Mouse (Mus musculus): ENCODE measurements around the gene Rbfox1.

Rbfox1 gene

DNA sequence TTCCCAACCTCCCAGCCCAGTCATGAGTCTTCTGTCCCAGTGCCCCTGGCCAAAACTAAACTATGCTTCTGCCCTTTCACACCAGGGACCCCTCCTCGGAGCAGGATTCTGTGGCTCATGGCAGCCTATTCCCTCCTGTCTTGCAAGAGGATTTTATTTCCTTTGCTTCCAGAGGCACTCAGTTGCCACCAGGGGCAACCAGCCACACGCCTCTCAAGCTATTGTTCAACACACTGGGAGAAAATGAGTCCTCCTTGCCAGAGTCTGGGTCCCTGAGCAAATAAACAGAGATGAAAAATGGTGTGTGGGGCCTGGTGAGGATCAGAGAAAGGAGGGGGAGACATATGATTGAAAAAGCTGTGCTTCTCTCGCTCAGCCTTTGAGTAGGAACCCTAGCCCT is 327.8 kb downstream of the Rbfox1 start:
- DNase-seq (ENCODE audit: low read depth, low spot score) = no peak

DNA sequence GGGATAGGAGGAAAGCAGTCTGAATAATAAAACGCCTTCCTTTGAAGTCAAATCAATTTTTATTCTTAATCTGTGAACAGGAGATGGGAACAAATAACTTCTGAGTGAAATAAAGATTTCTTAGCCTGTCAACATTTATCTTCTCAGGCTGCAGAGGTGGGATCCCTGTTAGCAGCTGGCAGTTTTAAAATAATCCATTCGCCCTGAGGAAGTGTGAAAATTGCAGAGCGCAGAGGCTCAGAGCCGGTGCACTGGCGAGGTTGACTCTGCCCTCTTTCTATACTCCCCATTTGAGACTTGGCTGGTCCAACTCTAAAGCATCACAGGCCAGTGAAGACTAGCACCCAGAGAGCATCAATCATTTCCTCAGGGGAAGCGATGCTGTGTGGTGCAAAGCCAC is 342.3 kb downstream of the Rbfox1 start:
- DNase-seq (ENCODE audit: low read depth, low spot score) = no peak

DNA sequence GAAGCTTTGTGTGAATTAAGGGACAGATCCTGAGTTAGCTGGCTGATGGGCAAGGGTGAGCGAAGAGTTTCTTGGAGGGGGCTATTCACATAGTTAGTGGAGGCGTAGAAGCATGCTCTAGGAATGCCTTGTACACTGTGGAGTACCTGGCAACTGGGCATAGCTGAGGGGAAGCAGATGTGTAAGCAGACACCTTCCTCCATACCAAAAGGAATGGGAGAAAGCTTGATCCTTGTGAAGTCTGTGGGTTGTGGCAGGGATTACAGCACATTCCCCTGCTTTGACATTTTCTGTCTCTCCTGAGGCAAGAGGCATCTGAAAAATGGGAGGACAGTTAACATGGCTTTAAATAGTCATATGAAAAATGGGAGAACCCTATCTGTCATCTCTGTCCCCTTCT is 347.8 kb downstream of the Rbfox1 start:
- no peak for DNase-seq (ENCODE audit: low read depth, low spot score)

GRCm38 (mm10) chr16:6241393-6241792 is 356.2 kb downstream of the Rbfox1 start:
- no peak for DNase-seq (ENCODE audit: low read depth, low spot score)

GRCm38 (mm10) chr16:6242468-6242867 is 357.3 kb downstream of the Rbfox1 start:
- DNase-seq (ENCODE audit: low read depth, low spot score) = no peak

DNA sequence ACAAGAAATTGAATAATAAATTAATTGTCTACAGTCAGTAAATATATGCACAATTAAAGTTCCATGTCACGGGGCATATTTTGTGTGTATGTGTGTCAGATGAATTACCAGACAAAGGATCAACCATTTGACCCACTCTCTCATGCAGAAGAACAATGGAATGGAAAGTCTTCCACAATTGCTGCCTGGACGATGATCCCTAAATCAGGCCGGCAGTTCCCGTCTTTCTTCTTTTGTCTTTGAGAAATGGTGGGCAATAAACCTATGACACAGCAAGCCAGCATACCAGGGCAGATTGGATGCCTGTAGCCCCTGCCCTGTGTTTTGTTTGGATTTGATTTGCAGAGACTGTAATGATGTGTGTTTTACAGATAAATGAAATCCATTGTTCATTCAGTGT is 362.4 kb downstream of the Rbfox1 start:
- no peak for DNase-seq (ENCODE audit: low read depth, low spot score)

DNA sequence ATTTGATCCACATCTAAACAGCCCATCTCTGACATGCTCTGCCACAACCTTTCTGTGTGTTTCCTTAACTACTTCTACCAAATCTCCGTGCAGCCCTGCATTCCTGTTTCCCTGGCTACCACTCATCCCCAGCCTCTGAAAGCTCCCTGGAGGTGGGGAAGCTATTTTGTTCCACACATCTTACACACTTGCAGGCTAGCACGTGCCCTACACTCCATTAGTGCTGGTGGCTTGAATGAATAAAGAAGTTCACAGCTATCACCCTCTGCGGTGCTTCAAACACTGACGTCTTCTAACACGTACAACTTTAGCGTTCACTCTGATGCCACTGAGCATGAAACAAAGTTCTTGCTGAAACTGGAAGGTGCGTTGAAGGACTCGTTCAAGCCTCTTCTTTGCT is 379.4 kb downstream of the Rbfox1 start:
- DNase-seq (ENCODE audit: low read depth, low spot score) = no peak

- DNase-seq (ENCODE audit: low read depth, low spot score) = no peak
Measured at GRCm38 (mm10) chr16:6265610-6266009, 380.5 kb downstream of the Rbfox1 start.

DNA sequence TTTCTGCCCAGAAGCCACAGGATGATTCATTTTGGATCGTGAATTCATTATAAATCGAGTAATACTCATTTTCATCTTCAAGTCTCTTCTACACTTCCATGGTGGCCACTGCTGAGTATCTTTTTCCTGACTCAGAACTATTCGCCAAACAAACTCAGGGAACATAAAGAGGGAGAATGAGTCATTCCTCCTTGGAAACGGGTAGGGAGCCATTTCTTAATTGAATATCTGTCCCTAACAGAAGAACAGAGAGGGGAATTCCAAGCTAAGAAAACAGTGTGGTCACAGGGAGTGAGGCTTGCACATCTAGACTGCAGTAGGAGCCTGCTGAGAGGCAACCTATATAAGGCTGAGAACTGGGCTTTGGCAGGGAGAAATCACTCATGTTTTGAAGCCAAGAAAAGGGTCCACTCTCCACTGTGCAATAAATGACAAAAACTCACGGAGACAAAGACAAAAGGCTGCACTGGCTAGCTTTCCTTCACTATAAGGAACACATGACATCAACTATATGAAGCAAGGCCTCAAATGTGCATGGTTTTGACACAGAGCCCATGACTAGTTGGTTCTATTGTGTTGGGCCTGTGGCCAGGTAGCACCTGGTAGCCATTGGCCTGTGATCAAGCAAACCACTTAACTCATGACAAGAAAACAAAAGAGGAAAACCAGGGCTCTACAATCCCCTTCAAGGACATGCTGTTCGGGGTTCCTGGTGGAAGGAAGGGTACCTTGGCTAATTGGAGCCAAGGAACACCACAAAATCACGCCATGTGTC is 386.6 kb downstream of the Rbfox1 start:
- DNase-seq (ENCODE audit: low read depth, low spot score) = no peak

GRCm38 (mm10) chr16:6283496-6283895 is 398.3 kb downstream of the Rbfox1 start:
- DNase-seq (ENCODE audit: low read depth, low spot score) = no peak

DNA sequence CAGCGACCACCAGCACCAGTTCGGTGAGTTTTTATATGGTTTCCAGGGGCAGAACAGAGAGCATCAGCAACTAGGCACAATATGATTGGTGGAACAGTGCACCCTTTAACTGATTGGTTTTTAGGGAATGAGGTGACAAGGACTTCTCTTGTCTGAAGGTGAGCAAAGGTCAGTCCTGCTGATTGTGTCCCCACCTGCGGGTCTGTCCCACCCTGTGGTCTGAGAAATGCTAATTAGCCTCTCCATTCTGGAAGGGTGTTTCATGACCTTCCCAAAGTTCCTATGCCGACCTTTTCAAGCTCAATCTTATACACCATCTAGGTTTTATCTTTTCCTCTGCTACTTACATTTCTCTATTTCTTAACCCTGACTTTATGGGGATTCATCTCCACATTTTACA is 399.2 kb downstream of the Rbfox1 start:
- no peak for DNase-seq (ENCODE audit: low read depth, low spot score)

DNA sequence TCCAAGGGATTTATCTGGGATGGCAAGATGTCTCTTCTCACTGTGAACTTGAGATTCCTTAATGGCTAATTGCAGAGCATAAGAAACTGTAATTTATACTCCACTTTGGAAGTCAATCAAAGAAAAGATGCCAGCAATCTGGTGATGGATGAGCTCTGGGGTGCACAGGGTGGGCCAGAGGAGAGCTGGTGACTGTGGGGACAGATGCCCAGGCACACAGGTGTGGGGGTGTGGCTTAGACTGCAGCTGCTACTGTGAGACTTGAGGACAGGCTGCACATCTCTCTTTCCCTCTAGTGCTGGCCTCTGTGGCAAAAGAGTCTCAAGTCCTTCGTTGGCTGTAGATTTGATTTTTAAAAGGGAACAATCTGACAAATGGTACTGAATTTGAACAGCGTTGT is 402.5 kb downstream of the Rbfox1 start:
- DNase-seq (ENCODE audit: low read depth, low spot score) = no peak

- DNase-seq (ENCODE audit: low read depth, low spot score) = no peak
Measured at GRCm38 (mm10) chr16:6300112-6300511, 415.0 kb downstream of the Rbfox1 start.

DNA sequence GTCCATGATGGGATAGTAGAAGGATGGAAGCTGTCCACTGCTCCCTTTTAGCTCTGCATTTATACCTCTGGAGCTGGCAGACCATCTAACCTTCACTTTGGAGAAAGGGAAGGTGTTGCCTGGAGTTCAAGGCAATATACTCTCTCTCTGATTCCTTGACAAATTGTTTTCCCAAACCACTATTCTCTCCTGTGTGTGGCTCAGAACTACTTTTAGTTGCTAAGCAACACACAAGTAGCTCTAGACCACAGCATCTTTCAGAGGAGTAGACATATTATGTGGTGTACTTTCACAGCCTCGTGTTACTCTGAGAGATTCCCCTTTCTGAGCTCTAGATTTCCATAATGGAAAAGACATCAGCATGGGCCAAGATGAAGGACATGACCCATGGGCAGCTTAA is 417.9 kb downstream of the Rbfox1 start:
- no peak for DNase-seq (ENCODE audit: low read depth, low spot score)

DNA sequence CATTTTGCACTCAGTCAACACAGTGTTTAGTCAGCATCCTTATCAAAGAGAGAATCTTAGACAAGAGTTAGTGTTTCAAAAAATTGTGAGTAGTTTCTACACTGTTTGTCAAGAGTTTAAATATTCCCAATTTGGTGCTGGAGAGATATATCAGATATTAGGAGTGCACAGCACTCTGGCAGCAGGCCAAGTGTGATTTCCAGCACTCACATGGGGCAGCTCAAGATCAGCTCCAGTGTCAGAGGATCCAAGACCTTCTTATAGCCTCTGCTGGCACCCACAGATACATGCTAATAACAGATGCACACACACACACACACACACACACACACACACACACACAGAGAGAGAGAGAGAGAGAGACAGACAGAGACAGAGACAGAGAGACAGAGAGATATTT is 424.8 kb downstream of the Rbfox1 start:
- no peak for DNase-seq (ENCODE audit: low read depth, low spot score)

GRCm38 (mm10) chr16:6310744-6311678 is 425.9 kb downstream of the Rbfox1 start:
- peak; percentile 72 for DNase-seq (ENCODE audit: low read depth, low spot score)

GRCm38 (mm10) chr16:6313689-6314088 is 428.5 kb downstream of the Rbfox1 start:
- DNase-seq (ENCODE audit: low read depth, low spot score) = no peak

- no peak for DNase-seq (ENCODE audit: low read depth, low spot score)
Measured at GRCm38 (mm10) chr16:6324832-6325231, 439.7 kb downstream of the Rbfox1 start.

DNA sequence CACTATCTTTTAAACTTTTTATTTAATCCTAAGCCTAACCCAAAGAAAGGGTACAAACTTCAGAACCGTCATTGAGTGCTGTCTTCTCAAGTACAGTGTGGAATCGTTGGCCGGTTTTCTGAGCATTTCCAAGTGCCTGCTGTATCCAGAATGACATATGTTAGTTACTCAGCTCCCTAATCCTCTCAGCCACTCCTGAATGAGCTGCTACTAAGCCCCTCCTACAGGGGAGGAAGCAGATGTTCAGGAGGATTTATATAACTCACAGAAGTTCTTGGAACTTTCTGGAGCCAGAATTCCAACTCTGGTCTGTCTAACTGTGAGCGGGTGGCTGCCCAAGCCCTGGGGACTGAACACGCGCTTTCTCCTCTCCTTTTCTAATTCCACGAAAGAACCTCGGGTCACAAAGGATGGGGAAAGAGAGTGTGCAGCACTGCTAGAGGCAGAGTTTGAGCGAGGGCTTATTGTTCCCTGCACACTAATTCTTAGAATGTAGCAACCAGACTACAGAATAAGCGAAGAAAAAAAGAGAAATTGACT is 446.3 kb downstream of the Rbfox1 start:
- DNase-seq (ENCODE audit: low read depth, low spot score) = no peak

DNA sequence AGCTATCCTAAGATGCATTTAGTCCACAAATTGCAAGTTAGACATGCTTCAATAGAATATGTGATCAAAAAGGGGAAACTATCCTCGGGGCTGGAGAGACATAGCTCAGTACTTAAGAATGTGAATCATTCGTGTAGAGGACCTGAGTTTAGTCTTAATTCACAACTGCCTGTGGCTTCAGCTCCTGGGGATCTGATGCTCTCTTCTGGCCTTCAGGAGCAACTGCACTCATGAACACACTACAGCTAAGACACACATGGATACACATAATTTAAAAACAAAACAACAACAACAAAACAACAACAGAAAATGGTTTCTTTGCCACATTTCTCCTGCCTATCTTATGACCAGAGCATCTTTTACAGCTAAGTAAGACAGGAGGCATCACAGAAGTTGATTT is 448.1 kb downstream of the Rbfox1 start:
- no peak for DNase-seq (ENCODE audit: low read depth, low spot score)

GRCm38 (mm10) chr16:6348103-6348502 is 462.9 kb downstream of the Rbfox1 start:
- no peak for DNase-seq (ENCODE audit: low read depth, low spot score)

DNA sequence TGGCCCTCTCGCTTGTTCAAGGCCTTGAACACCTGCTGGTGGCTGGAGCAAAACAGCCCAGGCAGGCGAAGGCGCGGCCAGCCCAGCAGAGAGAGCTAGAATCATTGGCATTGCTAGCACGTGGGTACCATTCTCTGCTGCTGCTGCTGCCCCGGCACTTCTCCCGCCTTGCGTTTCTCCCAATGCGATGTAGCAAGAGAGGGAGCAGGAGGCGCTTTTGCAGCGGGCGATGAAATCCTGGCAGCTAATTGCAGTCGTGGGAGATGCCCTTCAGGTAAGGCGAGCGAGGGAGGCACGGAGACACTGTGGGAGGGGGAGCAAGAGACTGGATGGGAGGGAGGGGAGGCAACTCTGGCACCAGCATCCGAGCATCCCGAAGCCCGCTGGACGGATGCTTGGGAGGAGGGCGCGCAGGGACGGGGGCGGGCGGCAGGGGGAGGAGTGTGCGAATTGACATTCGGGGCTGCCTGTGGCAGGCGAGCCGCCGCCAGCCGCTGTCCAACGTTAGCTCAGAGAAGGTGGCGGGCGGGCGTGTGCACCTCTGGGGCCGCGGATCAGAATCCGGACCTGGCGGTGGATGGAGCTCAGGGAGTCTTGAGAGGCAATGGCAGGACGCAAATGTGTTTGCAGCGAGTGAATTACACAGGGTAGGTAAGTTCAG is 463.6 kb downstream of the Rbfox1 start:
- DNase-seq (ENCODE audit: low read depth, low spot score) = peak; percentile 72
